Mouse (Mus musculus): Measurements from ENCODE around the gene Opcml. TPM values are rescaled to one million over a fixed set of nuclear protein-coding genes. Genes with fewer than 3 reads are reported as not detected.

Gene Opcml
- polyA plus RNA-seq, 1 experiment from 2014 or later: 6.1 TPM

DNA sequence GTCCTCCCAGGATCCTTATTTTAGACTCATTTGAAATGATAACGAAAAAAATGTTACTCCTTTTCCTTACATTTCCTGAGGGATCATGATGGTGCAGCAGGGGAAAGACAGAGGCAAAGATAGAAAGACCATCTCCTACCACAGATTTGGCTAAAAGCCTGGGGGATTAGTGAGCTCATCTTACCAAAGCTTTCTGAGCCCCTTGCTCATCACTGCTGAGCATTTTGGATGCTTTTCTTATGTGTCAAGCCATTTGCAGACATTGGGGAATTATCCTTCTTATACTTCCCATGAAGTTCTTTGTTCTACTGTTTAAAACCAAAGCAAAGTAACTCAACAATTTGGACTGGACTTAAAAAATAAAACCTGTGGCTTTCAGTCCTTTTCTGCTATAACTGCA lies 30.6 kb downstream of the Opcml start:
- H3K4me2 ChIP-seq (ENCODE audit: low read depth, low read length): no peak overlapping the region
- H3K4me3 ChIP-seq (ENCODE audit: low read length): no peak overlapping the region
- WGBS: 47% methylated on average over 1 of the region's 1 CpGs
- no peaks in the 10 kb centered on the region for H3K4me1 ChIP-seq (ENCODE audit: control insufficient read depth, insufficient read depth, low read length)
- H3K9me3 ChIP-seq (replicated peaks; ENCODE audit: control insufficient read depth, low read length): no peaks in the 10 kb centered on the region
- no peaks in the 10 kb centered on the region for H3K36me3 ChIP-seq (ENCODE audit: control insufficient read depth, insufficient read depth)
- H3K27ac ChIP-seq (ENCODE audit: low read length): no peak overlapping the region
- no peak for ATAC-seq (replicated peaks; ENCODE audit: extremely low read depth, insufficient read depth, low FRiP score)
- H3K27me3 ChIP-seq (ENCODE audit: control insufficient read depth, insufficient read depth, low read length): no peaks in the 10 kb centered on the region
- H3K9ac ChIP-seq (ENCODE audit: low read length): no peak overlapping the region

DNA sequence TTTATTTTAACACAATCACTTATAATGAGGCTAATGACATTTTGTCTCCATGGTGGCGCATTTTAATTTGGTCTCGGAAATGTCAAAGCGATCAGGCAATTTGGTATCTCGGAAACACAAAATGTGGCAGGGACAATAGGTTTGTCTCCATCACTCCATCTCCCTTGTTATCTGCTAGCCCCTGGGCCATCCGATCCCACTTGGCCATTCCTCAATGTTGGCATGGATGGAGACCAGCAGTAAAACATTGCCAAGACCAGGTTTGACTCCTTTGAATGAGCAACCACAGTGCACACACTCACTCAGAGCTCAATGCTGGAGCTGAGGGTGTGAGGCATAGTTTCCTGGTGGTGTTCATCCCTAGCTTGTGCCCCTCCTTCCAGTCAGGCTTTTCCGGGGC lies 32.1 kb downstream of the Opcml start:
- Histone ChIP-seq H3K9me3 (replicated peaks; ENCODE audit: control insufficient read depth, low read length) (no peaks in the 10 kb centered on the region), H3K27me3 (ENCODE audit: control insufficient read depth, insufficient read depth, low read length) (no peaks in the 10 kb centered on the region), H3K4me2 (ENCODE audit: low read depth, low read length) (no peak overlapping the region), H3K4me3 (ENCODE audit: low read length) (no peak overlapping the region), H3K9ac (ENCODE audit: low read length) (no peak overlapping the region), H3K27ac (ENCODE audit: low read length) (no peak overlapping the region), H3K36me3 (ENCODE audit: control insufficient read depth, insufficient read depth) (no peaks in the 10 kb centered on the region), H3K4me1 (ENCODE audit: control insufficient read depth, insufficient read depth, low read length) (no peaks in the 10 kb centered on the region)
- 81% methylated on average over 6 of the region's 6 CpGs for WGBS
- ATAC-seq (replicated peaks; ENCODE audit: extremely low read depth, insufficient read depth, low FRiP score): no peak

- no peaks in the 10 kb centered on the region for H3K9me3 ChIP-seq (replicated peaks; ENCODE audit: control insufficient read depth, low read length)
- no peak for ATAC-seq (replicated peaks; ENCODE audit: extremely low read depth, insufficient read depth, low FRiP score)
- 64% methylated on average over 7 of the region's 7 CpGs for whole genome bisulfite sequencing
These were observed 33.8 kb downstream of the Opcml start for GRCm38 (mm10) chr9:27824424-27824823.

GRCm38 (mm10) chr9:27830519-27830918 lies 39.9 kb downstream of the Opcml start:
- no peak overlapping the region for H3K9ac ChIP-seq (ENCODE audit: low read length)
- no peaks in the 10 kb centered on the region for H3K27me3 ChIP-seq (ENCODE audit: control insufficient read depth, insufficient read depth, low read length)
- no peak overlapping the region for H3K4me2 ChIP-seq (ENCODE audit: low read depth, low read length)
- ATAC-seq (replicated peaks; ENCODE audit: extremely low read depth, insufficient read depth, low FRiP score): no peak
- 68% methylated on average over 5 of the region's 5 CpGs for WGBS
- no peaks in the 10 kb centered on the region for H3K36me3 ChIP-seq (ENCODE audit: control insufficient read depth, insufficient read depth)
- no peaks in the 10 kb centered on the region for H3K4me1 ChIP-seq (ENCODE audit: control insufficient read depth, insufficient read depth, low read length)
- H3K27ac ChIP-seq (ENCODE audit: low read length): no peak overlapping the region
- no peak overlapping the region for H3K4me3 ChIP-seq (ENCODE audit: low read length)
- no peaks in the 10 kb centered on the region for H3K9me3 ChIP-seq (replicated peaks; ENCODE audit: control insufficient read depth, low read length)

More at GRCm38 (mm10) chr9:27824424-27824823, 33.8 kb downstream of the Opcml start:
- H3K9ac ChIP-seq (ENCODE audit: low read length): no peak overlapping the region
- no peak overlapping the region for H3K27ac ChIP-seq (ENCODE audit: low read length)
- no peaks in the 10 kb centered on the region for H3K4me1 ChIP-seq (ENCODE audit: control insufficient read depth, insufficient read depth, low read length)
- no peak overlapping the region for H3K4me3 ChIP-seq (ENCODE audit: low read length)
- H3K27me3 ChIP-seq (ENCODE audit: control insufficient read depth, insufficient read depth, low read length): no peaks in the 10 kb centered on the region
- no peaks in the 10 kb centered on the region for H3K36me3 ChIP-seq (ENCODE audit: control insufficient read depth, insufficient read depth)
- no peak overlapping the region for H3K4me2 ChIP-seq (ENCODE audit: low read depth, low read length)

- WGBS: 75% methylated on average over 5 of the region's 5 CpGs
- no peak for ATAC-seq (replicated peaks; ENCODE audit: extremely low read depth, insufficient read depth, low FRiP score)
- Histone ChIP-seq H3K27me3 (ENCODE audit: control insufficient read depth, insufficient read depth, low read length) (no peaks in the 10 kb centered on the region), H3K4me3 (ENCODE audit: low read length) (no peak overlapping the region), H3K4me2 (ENCODE audit: low read depth, low read length) (no peak overlapping the region), H3K4me1 (ENCODE audit: control insufficient read depth, insufficient read depth, low read length) (no peaks in the 10 kb centered on the region), H3K9ac (ENCODE audit: low read length) (no peak overlapping the region), H3K9me3 (replicated peaks; ENCODE audit: control insufficient read depth, low read length) (no peaks in the 10 kb centered on the region), H3K27ac (ENCODE audit: low read length) (no peak overlapping the region), H3K36me3 (ENCODE audit: control insufficient read depth, insufficient read depth) (no peaks in the 10 kb centered on the region)
These were observed 52.2 kb downstream of the Opcml start for GRCm38 (mm10) chr9:27842806-27843205.

- no peak overlapping the region for H3K9ac ChIP-seq (ENCODE audit: low read length)
- no peak overlapping the region for H3K4me2 ChIP-seq (ENCODE audit: low read depth, low read length)
- H3K4me1 ChIP-seq (ENCODE audit: control insufficient read depth, insufficient read depth, low read length): no peaks in the 10 kb centered on the region
- no peaks in the 10 kb centered on the region for H3K36me3 ChIP-seq (ENCODE audit: control insufficient read depth, insufficient read depth)
- no peak overlapping the region for H3K27ac ChIP-seq (ENCODE audit: low read length)
- no peaks in the 10 kb centered on the region for H3K9me3 ChIP-seq (replicated peaks; ENCODE audit: control insufficient read depth, low read length)
- WGBS: 69% methylated on average over 3 of the region's 3 CpGs
- no peaks in the 10 kb centered on the region for H3K27me3 ChIP-seq (ENCODE audit: control insufficient read depth, insufficient read depth, low read length)
- no peak for ATAC-seq (replicated peaks; ENCODE audit: extremely low read depth, insufficient read depth, low FRiP score)
- H3K4me3 ChIP-seq (ENCODE audit: low read length): no peak overlapping the region
These were observed 81.0 kb downstream of the Opcml start for GRCm38 (mm10) chr9:27871624-27872023.

DNA sequence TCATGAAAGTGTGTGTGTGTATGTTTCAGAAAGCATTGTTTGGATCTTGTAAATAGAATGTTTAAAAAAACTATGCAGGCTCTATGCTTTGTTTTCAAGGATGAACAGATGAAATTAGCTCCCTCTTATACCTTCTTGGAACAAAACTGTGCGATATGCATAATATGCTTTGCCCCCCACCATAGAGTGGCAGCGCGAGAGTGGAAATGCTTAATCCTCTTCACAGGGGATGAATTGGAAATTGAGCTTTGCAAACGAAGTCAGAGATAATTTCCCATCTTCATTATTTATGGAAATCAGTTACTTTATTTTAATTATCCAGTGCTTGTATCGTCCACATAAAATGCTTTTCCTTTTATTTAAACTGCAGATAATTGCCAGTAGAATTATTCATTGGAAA lies 99.1 kb downstream of the Opcml start:
- Histone ChIP-seq H3K9ac (ENCODE audit: low read length) (no peak overlapping the region), H3K4me1 (ENCODE audit: control insufficient read depth, insufficient read depth, low read length) (no peaks in the 10 kb centered on the region), H3K9me3 (replicated peaks; ENCODE audit: control insufficient read depth, low read length) (no peaks in the 10 kb centered on the region), H3K36me3 (ENCODE audit: control insufficient read depth, insufficient read depth) (no peaks in the 10 kb centered on the region), H3K4me3 (ENCODE audit: low read length) (no peak overlapping the region), H3K4me2 (ENCODE audit: low read depth, low read length) (no peak overlapping the region), H3K27ac (ENCODE audit: low read length) (no peak overlapping the region), H3K27me3 (ENCODE audit: control insufficient read depth, insufficient read depth, low read length) (no peaks in the 10 kb centered on the region)
- WGBS: 85% methylated on average over 5 of the region's 5 CpGs
- ATAC-seq (replicated peaks; ENCODE audit: extremely low read depth, insufficient read depth, low FRiP score): no peak

DNA sequence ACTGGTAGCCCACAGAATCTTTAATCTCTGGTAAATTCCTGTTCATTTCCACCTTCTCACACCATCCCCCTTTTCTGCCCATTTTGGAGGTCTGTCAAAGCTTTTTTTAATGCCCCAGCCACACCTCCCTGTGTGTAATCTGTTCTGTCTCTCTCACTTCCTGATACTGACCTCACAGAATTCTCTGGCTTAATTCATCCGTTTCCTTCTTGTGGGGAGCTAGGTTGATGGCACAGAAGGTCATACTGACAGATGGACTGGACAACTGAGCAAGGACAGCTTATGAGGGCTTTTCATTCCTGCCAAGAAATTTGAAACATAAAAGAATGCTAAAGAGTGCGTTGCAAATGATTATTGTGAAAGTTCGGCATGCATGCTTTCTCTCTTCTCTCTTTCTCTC lies 126.7 kb downstream of the Opcml start:
- H3K9ac ChIP-seq (ENCODE audit: low read length): no peak overlapping the region
- no peaks in the 10 kb centered on the region for H3K27me3 ChIP-seq (ENCODE audit: control insufficient read depth, insufficient read depth, low read length)
- H3K27ac ChIP-seq (ENCODE audit: low read length): no peak overlapping the region
- H3K4me1 ChIP-seq (ENCODE audit: control insufficient read depth, insufficient read depth, low read length): peaks cover 1% of the 10 kb centered on the region; the same call in 1 of the 2 replicates
- 55% methylated on average over 3 of the region's 3 CpGs for WGBS
- H3K9me3 ChIP-seq (replicated peaks; ENCODE audit: control insufficient read depth, low read length): no peaks in the 10 kb centered on the region
- H3K36me3 ChIP-seq (ENCODE audit: control insufficient read depth, insufficient read depth): no peaks in the 10 kb centered on the region
- ATAC-seq (replicated peaks; ENCODE audit: extremely low read depth, insufficient read depth, low FRiP score): no peak
- no peak overlapping the region for H3K4me2 ChIP-seq (ENCODE audit: low read depth, low read length)
- no peak overlapping the region for H3K4me3 ChIP-seq (ENCODE audit: low read length)

DNA sequence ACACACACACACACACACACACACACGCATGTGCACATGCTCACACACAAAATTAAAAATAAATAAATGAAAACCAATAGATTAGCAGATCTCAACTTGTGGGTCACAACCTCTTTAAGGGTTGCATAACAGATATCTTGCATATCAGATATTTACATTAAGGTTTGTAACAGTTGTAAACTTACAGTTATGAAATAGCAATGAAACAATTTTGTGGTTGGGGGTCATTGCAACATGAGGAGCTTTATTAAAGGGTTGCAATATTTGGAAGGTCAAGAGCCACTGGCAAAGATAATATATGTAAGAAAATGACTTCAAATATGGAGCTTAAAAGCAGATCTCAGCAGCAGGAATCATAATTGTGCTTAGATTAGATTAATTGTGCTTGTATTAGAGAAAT lies 132.9 kb downstream of the Opcml start:
- ATAC-seq (replicated peaks; ENCODE audit: extremely low read depth, insufficient read depth, low FRiP score): no peak
- 84% methylated on average over 1 of the region's 1 CpGs for WGBS
- H3K4me2 ChIP-seq (ENCODE audit: low read depth, low read length): no peak overlapping the region
- H3K9ac ChIP-seq (ENCODE audit: low read length): no peak overlapping the region
- peaks cover 2% of the 10 kb centered on the region; the same call in 1 of the 2 replicates for H3K4me1 ChIP-seq (ENCODE audit: control insufficient read depth, insufficient read depth, low read length)
- H3K4me3 ChIP-seq (ENCODE audit: low read length): no peak overlapping the region
- no peaks in the 10 kb centered on the region for H3K36me3 ChIP-seq (ENCODE audit: control insufficient read depth, insufficient read depth)
- no peaks in the 10 kb centered on the region for H3K27me3 ChIP-seq (ENCODE audit: control insufficient read depth, insufficient read depth, low read length)
- no peak overlapping the region for H3K27ac ChIP-seq (ENCODE audit: low read length)
- H3K9me3 ChIP-seq (replicated peaks; ENCODE audit: control insufficient read depth, low read length): no peaks in the 10 kb centered on the region

Data from heart, embryonic 16.5 days (tissue).